Mouse (Mus musculus): Measurements from ENCODE around the gene Fkbp5. TPM values are rescaled to one million over a fixed set of nuclear protein-coding genes. Genes with fewer than 3 reads are reported as not detected.

The Fkbp5 gene
- polyA plus RNA-seq, 1 experiment from 2014 or later: 4.3 TPM

DNA sequence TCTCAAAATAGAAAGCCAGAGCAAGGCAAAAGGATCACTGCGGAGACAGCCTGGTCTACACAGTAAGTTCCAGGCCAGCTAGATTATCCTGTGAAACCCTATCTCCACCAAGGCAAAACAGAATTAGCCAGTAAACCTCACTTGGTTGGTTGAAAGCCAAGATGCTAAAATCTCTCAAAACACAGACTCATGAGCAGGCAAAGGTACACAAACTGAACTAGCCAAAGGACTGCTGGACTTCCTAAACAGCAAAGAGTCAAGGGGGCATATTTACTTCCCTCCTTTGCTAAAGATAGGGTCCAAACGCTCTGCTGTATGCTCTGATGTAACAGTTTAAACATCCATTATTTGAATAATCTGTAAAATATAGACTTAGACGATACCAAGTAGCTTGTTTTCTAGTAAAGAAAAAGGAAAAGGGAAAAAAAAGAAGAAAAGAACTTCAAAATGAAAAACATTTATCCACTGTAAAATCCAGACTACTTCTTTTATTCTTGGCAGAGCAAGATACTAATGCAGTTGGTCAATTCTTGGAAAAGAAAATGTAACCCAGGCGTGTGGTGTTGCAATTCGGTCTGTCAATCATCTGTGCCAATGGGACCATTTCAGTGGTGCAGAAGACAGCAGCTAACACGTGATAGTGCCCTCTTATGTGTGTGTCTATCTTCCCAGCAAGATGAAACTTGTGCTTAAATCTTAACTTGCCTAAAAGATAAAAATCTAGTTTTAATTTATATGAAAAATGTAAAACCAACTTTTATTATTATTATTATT lies 78.8 kb downstream of the Fkbp5 start:
- Histone ChIP-seq H3K27me3 (ENCODE audit: control insufficient read depth, insufficient read depth, low read length) (no peaks in the 10 kb centered on the region), H3K4me3 (ENCODE audit: control insufficient read depth in 1 of 2, insufficient read depth in 1 of 2, low read depth in 1 of 2, low read length in 2 of 2) (no peak overlapping the region), H3K27ac (replicated peaks in 1 of 2; ENCODE audit: control insufficient read depth in 1 of 2, insufficient read depth in 1 of 2, low read depth in 2 of 2, low read length in 2 of 2) (no peak overlapping the region), H3K4me1 (ENCODE audit: control insufficient read depth in 2 of 2, insufficient read depth in 2 of 2, low read length in 2 of 2) (no peaks in the 10 kb centered on the region), H3K4me2 (ENCODE audit: low read length) (no peak overlapping the region), H3K9me3 (ENCODE audit: control insufficient read depth, low read length) (no peaks in the 10 kb centered on the region), H3K9ac (ENCODE audit: low read length) (no peak overlapping the region), H3K36me3 (ENCODE audit: control insufficient read depth, insufficient read depth, low read length) (0 out of 2 replicates have a peak, but pooled peaks cover 10% of the 10 kb centered on the region)
- ATAC-seq (ENCODE audit: insufficient number of reproducible peaks, insufficient read depth, low FRiP score, low read depth): no peak
- WGBS: 81% methylated on average over 6 of the region's 6 CpGs

DNA sequence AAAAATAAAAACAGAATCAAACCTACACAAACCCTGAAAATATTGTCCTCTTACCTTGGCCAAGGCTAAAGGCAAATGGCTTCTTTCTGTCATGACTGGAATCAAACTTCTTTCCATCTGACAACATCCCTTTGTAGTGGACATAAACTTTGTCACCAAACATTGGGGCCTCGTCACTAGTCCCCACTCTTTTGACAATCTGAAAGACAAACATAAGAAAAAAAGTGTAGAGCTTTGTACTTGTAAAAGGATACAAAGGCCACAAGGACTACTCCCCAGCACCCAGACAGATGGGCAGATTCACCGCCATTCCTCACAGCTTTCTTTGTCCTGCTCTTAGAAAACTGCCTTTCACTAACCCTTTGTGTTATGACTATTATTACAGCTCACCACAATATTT lies 79.4 kb downstream of the Fkbp5 start:
- WGBS: 84% methylated on average over 2 of the region's 2 CpGs
- Histone ChIP-seq H3K27me3 (ENCODE audit: control insufficient read depth, insufficient read depth, low read length) (no peaks in the 10 kb centered on the region), H3K4me3 (ENCODE audit: control insufficient read depth in 1 of 2, insufficient read depth in 1 of 2, low read depth in 1 of 2, low read length in 2 of 2) (no peak overlapping the region), H3K27ac (replicated peaks in 1 of 2; ENCODE audit: control insufficient read depth in 1 of 2, insufficient read depth in 1 of 2, low read depth in 2 of 2, low read length in 2 of 2) (no peak overlapping the region), H3K36me3 (ENCODE audit: control insufficient read depth, insufficient read depth, low read length) (0 out of 2 replicates have a peak, but pooled peaks cover 10% of the 10 kb centered on the region), H3K9ac (ENCODE audit: low read length) (no peak overlapping the region), H3K4me1 (ENCODE audit: control insufficient read depth in 2 of 2, insufficient read depth in 2 of 2, low read length in 2 of 2) (no peaks in the 10 kb centered on the region), H3K4me2 (ENCODE audit: low read length) (no peak overlapping the region), H3K9me3 (ENCODE audit: control insufficient read depth, low read length) (no peaks in the 10 kb centered on the region)
- ATAC-seq (ENCODE audit: insufficient number of reproducible peaks, insufficient read depth, low FRiP score, low read depth): no peak

DNA sequence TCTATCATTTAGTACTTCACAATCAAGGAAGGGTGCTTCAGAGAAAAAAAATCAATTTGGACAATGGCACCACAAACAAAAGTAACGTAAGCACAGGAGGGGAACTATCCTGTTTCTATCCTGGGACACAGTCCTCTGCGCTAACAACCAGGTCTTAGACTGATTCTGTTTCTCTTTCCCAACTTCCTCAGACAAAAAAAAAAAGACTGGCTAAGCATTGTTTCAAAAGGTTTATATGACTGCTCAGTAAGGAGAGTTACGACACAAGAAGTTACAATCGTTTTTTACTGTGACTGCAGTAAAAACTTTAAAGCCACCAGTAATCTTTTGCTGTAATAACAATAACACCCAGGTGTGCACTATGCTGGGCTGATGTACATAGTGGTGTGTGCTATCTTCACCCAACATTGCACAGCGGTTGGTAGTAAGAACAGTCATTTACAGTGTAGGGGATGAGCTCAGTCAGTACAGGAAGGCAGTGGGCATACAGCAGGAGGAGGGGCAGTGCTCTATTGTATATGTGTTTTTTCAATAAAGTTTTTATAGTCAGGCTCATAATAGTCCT lies 82.3 kb downstream of the Fkbp5 start:
- no peak for ATAC-seq (ENCODE audit: insufficient number of reproducible peaks, insufficient read depth, low FRiP score, low read depth)
- Histone ChIP-seq H3K9me3 (ENCODE audit: control insufficient read depth, low read length) (no peaks in the 10 kb centered on the region), H3K4me2 (ENCODE audit: low read length) (no peak overlapping the region), H3K4me1 (ENCODE audit: control insufficient read depth in 2 of 2, insufficient read depth in 2 of 2, low read length in 2 of 2) (no peaks in the 10 kb centered on the region), H3K36me3 (ENCODE audit: control insufficient read depth, insufficient read depth, low read length) (0 out of 2 replicates have a peak, but pooled peaks cover 10% of the 10 kb centered on the region), H3K27ac (replicated peaks in 1 of 2; ENCODE audit: control insufficient read depth in 1 of 2, insufficient read depth in 1 of 2, low read depth in 2 of 2, low read length in 2 of 2) (no peak overlapping the region), H3K4me3 (ENCODE audit: control insufficient read depth in 1 of 2, insufficient read depth in 1 of 2, low read depth in 1 of 2, low read length in 2 of 2) (no peak overlapping the region), H3K27me3 (ENCODE audit: control insufficient read depth, insufficient read depth, low read length) (no peaks in the 10 kb centered on the region), H3K9ac (ENCODE audit: low read length) (no peak overlapping the region)
- WGBS: 79% methylated on average over 5 of the region's 5 CpGs

DNA sequence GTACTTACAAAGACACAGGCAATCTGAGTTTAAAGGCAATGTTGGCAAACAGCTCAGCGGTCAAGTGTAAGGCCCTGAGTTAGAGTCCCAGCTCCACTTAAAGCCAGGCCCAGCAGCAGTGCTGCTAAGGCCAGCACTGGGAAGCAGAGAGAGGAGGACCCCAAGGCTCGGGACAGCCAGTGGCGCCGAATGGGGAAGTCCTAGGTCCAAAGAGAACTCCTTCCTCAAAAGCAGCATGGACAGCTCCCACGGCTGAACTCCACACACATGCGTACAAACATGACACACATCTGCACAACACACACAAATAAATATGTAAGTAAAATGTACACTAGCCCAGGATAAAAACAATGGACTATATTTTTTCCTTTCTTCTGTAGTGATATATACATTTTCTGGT lies 84.3 kb downstream of the Fkbp5 start:
- H3K4me3 ChIP-seq (ENCODE audit: control insufficient read depth in 1 of 2, insufficient read depth in 1 of 2, low read depth in 1 of 2, low read length in 2 of 2): no peak overlapping the region
- H3K27me3 ChIP-seq (ENCODE audit: control insufficient read depth, insufficient read depth, low read length): no peaks in the 10 kb centered on the region
- H3K27ac ChIP-seq (replicated peaks in 1 of 2; ENCODE audit: control insufficient read depth in 1 of 2, insufficient read depth in 1 of 2, low read depth in 2 of 2, low read length in 2 of 2): no peak overlapping the region
- H3K9ac ChIP-seq (ENCODE audit: low read length): no peak overlapping the region
- H3K9me3 ChIP-seq (ENCODE audit: control insufficient read depth, low read length): no peaks in the 10 kb centered on the region
- no peak for ATAC-seq (ENCODE audit: insufficient number of reproducible peaks, insufficient read depth, low FRiP score, low read depth)
- H3K36me3 ChIP-seq (ENCODE audit: control insufficient read depth, insufficient read depth, low read length): 0 out of 2 replicates have a peak, but pooled peaks cover 10% of the 10 kb centered on the region
- H3K4me1 ChIP-seq (ENCODE audit: control insufficient read depth in 2 of 2, insufficient read depth in 2 of 2, low read length in 2 of 2): peaks cover 3 to 6% of the 10 kb centered on the region in 2 experiments; a peak in 2 of 4 replicates
- 81% methylated on average over 6 of the region's 6 CpGs for WGBS
- no peak overlapping the region for H3K4me2 ChIP-seq (ENCODE audit: low read length)

DNA sequence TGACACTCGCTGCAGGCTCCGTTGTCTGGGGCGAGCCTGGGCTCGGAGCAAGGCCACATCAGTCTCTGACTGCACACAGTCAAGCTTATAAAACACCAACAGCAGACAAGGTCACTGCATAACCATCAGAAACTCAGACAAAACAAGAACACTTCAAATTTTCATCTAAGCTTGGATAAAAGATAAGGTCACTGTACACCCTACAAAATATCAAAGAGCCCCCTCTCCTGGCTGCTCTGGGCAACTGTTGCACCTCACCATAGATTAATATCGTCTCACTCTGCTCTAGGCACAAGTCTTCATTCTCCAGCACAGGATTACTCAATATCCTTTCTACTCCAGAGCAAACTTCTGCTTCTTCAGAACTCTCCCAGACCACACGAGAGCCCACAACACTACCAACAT lies 85.4 kb downstream of the Fkbp5 start:
- no peak overlapping the region for H3K4me3 ChIP-seq (ENCODE audit: control insufficient read depth in 1 of 2, insufficient read depth in 1 of 2, low read depth in 1 of 2, low read length in 2 of 2)
- ATAC-seq (ENCODE audit: insufficient number of reproducible peaks, insufficient read depth, low FRiP score, low read depth): no peak
- peaks cover 3 to 6% of the 10 kb centered on the region in 2 experiments; a peak in 2 of 4 replicates for H3K4me1 ChIP-seq (ENCODE audit: control insufficient read depth in 2 of 2, insufficient read depth in 2 of 2, low read length in 2 of 2)
- H3K36me3 ChIP-seq (ENCODE audit: control insufficient read depth, insufficient read depth, low read length): 0 out of 2 replicates have a peak, but pooled peaks cover 9% of the 10 kb centered on the region
- H3K9ac ChIP-seq (ENCODE audit: low read length): no peak overlapping the region
- H3K4me2 ChIP-seq (ENCODE audit: low read length): no peak overlapping the region
- H3K27ac ChIP-seq (replicated peaks in 1 of 2; ENCODE audit: control insufficient read depth in 1 of 2, insufficient read depth in 1 of 2, low read depth in 2 of 2, low read length in 2 of 2): no peak overlapping the region
- WGBS: 91% methylated on average over 6 of the region's 6 CpGs
- H3K27me3 ChIP-seq (ENCODE audit: control insufficient read depth, insufficient read depth, low read length): no peaks in the 10 kb centered on the region
- no peaks in the 10 kb centered on the region for H3K9me3 ChIP-seq (ENCODE audit: control insufficient read depth, low read length)

DNA sequence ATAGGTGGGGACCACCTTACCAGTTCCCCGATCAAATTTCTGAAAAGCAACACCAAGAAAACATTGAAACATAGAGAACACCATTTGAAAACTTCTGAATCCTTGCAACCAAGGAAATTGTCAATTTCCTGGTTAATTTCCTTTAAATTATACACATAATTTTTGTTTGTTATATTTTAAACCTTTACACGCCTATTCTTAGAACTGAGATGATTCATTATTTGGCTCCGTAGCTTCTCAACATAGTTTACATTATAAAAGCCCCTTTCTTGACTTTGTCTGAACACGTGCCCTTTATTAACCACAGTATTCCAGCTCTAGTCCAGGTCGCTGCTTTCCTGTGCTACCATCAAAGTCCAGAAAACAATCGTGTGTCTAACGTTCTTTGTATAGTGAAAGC lies 86.3 kb downstream of the Fkbp5 start:
- no peaks in the 10 kb centered on the region for H3K36me3 ChIP-seq (ENCODE audit: control insufficient read depth, insufficient read depth, low read length)
- peaks cover 3 to 6% of the 10 kb centered on the region in 2 experiments; a peak in 2 of 4 replicates for H3K4me1 ChIP-seq (ENCODE audit: control insufficient read depth in 2 of 2, insufficient read depth in 2 of 2, low read length in 2 of 2)
- no peak overlapping the region for H3K27ac ChIP-seq (replicated peaks in 1 of 2; ENCODE audit: control insufficient read depth in 1 of 2, insufficient read depth in 1 of 2, low read depth in 2 of 2, low read length in 2 of 2)
- 80% methylated on average over 7 of the region's 7 CpGs for WGBS
- no peak for ATAC-seq (ENCODE audit: insufficient number of reproducible peaks, insufficient read depth, low FRiP score, low read depth)
- H3K4me2 ChIP-seq (ENCODE audit: low read length): no peak overlapping the region
- H3K4me3 ChIP-seq (ENCODE audit: control insufficient read depth in 1 of 2, insufficient read depth in 1 of 2, low read depth in 1 of 2, low read length in 2 of 2): no peak overlapping the region
- H3K9me3 ChIP-seq (ENCODE audit: control insufficient read depth, low read length): no peaks in the 10 kb centered on the region
- no peaks in the 10 kb centered on the region for H3K27me3 ChIP-seq (ENCODE audit: control insufficient read depth, insufficient read depth, low read length)
- H3K9ac ChIP-seq (ENCODE audit: low read length): no peak overlapping the region

DNA sequence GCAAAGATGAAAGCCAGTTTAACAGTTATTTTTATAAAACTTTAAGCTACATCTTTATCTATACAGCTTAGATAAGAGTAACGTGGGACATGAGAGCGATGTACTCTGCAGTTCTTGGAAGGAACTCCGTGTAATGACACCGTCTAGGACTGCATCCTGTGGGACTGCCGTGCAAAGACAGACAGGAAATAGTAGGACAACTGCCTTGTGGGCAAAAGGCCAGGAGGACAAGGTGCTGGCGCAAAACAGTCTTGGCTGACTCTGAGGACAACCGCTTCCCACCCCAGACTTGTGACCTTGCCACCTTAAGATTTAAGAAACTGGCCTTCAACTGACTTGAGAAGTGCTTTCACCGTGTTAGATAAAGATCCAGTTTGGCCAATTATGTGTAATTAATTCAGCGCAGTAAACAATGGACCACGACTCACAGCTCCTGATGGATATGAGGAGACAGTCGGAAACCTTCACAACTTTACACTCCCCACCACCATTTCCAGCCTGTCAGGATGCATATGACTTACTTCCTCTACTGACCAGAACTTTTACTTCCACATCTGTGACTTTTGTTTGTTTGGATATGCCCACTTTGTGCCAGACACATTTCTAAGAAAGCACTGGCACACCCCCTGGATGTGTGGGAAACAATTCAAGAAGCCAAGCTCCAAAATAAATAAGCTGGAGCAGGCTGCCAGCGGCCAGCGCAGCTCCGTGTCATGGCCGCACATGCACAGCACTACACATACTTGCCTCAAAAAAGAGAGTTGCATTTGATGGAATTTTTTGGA lies 88.7 kb downstream of the Fkbp5 start:
- Histone ChIP-seq H3K27me3 (ENCODE audit: control insufficient read depth, insufficient read depth, low read length) (no peaks in the 10 kb centered on the region), H3K36me3 (ENCODE audit: control insufficient read depth, insufficient read depth, low read length) (no peaks in the 10 kb centered on the region), H3K4me3 (ENCODE audit: control insufficient read depth in 1 of 2, insufficient read depth in 1 of 2, low read depth in 1 of 2, low read length in 2 of 2) (no peak overlapping the region), H3K4me2 (ENCODE audit: low read length) (no peak overlapping the region), H3K4me1 (ENCODE audit: control insufficient read depth in 2 of 2, insufficient read depth in 2 of 2, low read length in 2 of 2) (peaks cover 3 to 11% of the 10 kb centered on the region in 2 experiments; a peak in 2 of 4 replicates), H3K27ac (replicated peaks in 1 of 2; ENCODE audit: control insufficient read depth in 1 of 2, insufficient read depth in 1 of 2, low read depth in 2 of 2, low read length in 2 of 2) (no peak overlapping the region), H3K9ac (ENCODE audit: low read length) (no peak overlapping the region), H3K9me3 (ENCODE audit: control insufficient read depth, low read length) (no peaks in the 10 kb centered on the region)
- 65% methylated on average over 15 of the region's 15 CpGs for WGBS
- no peak for ATAC-seq (ENCODE audit: insufficient number of reproducible peaks, insufficient read depth, low FRiP score, low read depth)
